Mouse (Mus musculus) left cerebral cortex, adult 9 months (tissue): Measurements from ENCODE around the gene Pla2g1b.
A peak's percentile ranks its signal among the peaks of the same experiment; 100 is the strongest.
"Not testable (repeated sequence)": the region's sequence is repeated elsewhere in the genome, so short reads cannot be mapped to it uniquely, and the experiment has no call there.

Experiments used
- DNase-seq, 2 experiments: peaks; one replicate each; pipeline ENCODE4 v3.0.0; 2022; ENCODE audit warnings: low spot score in 2 of 2

Pla2g1b gene

DNA sequence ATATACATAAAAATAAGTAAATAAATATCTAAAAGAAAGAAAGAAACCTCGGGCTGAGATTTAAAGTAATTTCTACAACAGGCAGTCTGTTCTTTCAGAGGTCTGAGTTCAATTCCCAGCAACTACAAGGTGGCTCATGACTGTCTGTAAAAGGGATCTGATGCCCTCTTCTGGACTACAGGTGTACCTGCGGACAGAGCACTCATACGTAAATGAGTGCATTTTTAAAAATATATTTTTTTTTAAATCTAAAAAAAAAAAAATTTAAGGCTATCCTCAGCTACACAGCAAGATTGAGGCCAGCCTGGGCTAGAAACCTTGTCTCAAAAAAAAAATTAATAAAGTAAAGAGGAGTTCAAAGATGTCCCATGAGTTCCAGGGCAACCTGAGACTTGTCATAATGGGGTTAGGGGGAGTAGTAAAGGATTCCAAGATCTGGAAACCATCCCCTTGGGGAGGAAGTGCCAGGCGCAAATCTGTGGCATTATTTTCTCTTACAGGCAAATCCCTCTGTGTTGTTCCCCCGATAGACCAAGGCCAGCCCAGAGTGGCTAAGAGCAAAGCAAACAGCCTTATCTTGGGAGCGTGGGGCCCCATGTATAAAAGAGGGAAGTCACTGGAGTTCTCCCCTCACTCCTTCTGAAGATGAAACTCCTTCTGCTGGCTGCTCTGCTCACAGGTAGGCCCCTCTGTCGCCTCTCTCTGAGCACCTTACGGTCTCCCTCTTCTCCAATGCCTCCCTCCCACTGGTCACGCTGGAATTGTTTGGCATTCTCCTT is at the start of gene Pla2g1b:
Gene Pla2g1b (plus strand): TSS at position 621 of the 779 bp plus-strand sequence.
- DNase-seq: no peak

DNA sequence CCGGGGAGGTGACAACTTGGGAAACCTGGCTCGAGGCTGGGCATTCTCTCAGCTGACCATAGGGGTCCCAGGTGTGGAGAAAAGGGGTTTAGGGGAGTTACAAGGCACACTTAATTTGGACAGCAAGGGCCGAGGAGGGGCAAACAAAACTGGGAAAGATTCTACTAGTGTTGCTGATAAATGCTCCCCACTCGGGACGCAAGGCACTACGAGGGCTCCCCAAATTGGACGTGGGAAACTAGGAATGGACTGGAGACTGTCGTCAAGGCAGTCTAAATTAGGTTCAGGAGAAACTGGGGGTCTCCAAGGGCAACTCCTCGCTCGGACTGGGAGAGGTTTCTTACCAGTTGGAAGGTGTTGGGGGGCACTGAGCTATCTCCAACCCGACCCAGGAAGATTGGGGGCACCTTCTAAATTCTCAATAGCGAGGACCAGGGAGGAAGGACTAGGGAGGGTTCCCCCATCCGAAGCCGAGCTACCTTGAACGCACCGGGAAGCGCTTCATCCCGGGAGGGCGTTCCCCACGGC is 37.2 kb upstream of the Pla2g1b start:
- no peak for DNase-seq

DNA sequence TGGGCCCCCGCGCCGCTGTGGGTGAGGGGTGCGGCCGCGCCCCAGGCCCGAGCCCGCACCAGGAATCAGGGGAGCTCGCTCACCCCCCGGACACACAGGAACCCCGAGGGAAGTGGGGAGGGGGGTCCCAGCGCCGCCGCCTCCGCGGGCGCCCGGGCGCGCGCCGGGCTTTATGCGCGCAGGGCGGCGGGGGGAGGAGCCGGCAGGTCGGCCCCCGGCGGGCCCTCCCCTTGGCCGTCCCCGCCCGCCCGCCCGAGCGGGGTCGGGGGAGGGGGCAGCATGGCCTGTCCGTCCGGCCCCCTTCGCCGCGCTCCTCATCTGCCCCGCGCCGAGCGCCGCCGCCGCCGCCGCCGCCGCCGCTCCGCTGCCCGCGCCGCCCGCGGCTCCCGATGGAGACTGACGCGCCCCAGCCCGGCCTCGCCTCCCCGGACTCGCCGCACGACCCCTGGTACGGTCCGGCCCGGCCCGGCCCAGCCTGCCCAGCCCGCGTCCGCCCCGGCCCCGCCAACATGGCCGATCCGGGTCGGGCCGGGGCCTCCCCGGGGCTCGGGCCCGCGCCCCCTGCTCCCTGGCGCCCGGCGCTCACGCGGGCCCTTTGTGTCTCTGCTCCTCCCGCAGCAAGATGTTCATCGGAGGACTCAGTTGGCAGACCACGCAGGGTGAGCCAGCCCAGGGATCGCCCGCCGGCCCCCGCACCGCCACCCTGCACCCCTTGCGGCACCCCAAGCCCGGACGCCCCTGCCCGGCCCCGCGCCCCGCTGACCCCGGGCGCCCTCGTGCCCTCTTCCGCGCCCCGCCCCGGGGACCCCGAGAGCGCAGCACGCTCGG is 36.5 kb upstream of the Pla2g1b start, which contains the start of gene Msi1:
Gene Msi1 (plus strand): TSS at position 241 of the 828 bp plus-strand sequence.
- no peak for DNase-seq

DNA sequence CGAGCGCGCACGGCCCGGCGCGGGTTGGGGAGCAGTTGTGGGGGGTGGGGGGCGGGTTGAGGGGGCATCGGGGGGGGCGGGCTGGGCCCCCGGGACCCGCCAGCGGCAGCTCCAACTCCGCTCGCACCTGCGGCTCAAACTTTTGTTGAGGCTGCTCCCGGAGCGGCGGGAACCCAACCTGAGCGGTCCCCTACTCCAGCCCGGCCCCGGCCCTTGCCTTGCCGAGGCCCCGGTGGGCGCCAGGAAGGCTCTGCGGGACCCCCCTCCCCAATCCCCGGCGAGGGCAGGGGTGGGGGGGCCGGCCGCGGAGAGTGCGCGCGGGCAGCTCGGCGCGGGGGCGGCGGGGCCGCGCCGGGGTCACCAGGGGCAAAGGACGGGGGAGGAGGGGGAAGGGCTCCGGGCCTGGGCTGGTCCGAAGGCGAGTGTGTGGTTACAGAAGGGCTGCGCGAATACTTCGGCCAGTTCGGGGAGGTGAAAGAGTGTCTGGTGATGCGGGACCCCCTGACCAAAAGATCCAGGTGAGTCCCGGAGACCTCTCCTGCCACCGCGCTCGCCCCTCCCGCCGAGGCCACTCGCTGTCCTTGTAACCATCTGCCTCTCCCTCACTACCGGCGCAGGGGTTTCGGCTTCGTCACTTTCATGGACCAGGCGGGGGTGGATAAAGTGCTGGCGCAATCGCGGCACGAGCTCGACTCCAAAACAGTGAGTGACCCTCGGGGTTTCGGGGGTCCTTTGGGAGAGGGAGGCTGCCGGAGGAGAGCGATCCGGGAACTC is 35.7 kb upstream of the Pla2g1b start:
- DNase-seq: no peak

DNA sequence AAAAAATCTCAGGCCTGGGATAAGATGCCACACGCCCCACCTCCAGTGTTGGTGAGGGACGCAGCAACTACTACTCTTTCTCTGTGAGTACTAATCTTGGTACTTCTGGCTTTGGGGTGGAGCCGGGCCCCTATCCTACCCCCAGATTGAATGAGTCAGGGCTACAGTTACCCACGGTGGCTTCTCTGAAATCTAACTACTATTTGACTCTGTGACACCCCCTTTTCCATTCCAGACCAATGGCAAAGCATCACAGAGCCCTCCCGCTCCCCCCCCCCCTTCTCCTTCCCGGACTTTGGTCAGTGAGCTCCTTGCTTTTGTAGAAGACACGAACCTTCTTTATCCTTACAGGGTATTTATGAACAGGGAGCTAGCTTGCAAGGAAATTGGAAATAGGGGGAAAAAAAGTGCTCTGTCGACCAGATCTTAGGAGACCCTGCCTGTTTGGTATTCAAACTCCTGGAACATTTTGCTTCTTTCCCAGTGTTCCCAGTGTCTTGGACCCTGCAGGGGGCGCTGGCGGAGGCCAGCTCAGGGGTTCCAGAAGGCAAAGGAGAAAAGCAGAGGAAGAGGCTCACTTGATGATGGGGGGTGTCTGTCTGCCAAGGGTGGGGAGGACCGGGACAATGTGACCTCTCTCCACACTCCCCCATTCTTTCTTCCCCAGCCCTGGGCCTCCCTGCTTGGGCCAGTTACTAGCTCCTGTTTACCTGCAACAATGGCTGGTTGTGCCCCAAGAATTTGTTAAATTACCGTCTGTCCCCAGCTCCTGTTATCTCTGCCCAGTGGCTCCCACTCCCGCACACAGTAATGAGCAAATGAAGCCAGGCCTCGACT is 34.8 kb upstream of the Pla2g1b start:
- DNase-seq: no peak

DNA sequence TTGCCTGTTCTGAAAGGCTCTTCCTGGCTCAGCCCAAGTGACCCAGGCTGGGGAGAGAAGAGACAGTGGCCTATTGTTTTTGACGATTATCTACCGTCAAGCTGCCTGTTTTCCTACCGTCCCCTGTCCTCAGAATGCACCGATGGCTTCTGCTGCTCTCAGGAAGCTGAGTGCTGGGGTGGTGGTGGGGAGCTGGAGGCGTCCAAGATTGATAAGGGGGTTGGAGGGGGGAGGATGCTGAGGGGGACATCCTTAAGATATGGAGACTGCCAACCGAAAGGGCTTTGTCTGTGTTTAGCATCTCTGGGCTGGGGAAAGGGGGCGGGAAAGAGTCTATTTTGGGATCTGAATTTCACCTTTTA is 34.2 kb upstream of the Pla2g1b start:
- DNase-seq: no peak

DNA sequence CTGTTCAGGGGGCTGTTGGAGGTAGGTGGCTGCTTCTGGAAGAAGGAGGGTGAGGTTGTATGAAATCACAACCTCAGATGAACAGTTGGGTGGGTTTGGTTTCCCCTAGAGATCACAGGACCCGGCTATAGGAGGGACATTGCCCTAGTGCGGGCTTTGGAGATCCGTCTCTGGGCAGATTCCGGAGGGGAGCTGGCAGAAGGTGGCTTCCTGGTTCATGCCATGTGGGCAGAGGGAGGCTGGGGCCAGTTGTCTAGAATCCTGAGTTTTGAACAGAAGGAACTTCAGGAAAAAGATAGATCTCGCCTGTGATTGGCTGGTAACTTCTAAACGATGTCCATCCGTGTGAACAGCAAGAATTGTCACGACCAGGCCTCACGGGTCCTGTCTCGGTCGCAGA is 33.7 kb upstream of the Pla2g1b start:
- DNase-seq: no peak

DNA sequence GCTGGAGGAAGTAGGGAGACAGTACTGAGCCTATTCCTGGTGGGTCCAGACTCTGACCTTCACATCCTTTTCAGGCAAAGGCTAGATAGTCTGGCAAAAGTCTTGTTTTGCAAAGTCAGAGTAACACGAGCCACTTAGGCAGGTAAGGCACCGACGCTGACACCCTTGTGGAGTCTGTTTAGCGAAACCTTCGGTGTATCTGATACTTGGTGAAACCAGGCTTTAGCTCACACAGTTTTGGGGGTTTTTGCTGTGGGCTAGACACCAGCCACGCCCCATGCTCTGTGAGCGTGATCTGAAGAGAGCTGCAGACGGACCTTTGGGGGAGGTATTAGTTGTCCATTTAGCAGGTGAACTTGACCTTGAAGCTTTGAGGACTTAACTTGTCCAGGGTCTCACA is 32.9 kb upstream of the Pla2g1b start:
- DNase-seq: no peak

DNA sequence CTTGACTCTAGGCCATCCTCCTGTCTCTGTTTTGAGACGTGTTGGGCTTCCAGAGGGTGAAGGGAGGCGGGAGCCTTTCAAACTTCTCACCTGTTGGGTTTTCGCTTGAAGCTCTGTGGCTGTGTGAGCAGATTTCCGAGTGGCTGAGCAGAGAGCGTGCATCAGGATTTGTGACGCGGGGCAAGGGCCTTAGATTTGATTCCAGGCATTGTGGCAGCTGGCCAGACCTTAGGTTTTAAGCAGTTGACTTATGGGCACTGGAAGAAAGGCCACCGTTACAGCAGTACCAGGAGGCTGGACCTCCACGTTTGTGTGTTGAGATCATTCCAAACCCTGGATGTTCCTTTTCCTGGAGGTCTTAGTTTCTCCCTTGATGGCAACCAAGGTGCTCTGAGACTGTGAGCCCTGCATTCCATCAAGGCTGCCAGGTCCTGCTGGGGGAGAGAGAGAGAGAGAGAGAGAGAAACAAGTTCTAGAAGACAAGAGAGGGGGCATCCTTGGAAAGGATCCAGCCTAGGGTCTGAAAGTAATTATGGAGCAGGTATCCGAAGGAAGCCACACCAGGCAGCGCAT is 31.7 kb upstream of the Pla2g1b start:
- no peak for DNase-seq

DNA sequence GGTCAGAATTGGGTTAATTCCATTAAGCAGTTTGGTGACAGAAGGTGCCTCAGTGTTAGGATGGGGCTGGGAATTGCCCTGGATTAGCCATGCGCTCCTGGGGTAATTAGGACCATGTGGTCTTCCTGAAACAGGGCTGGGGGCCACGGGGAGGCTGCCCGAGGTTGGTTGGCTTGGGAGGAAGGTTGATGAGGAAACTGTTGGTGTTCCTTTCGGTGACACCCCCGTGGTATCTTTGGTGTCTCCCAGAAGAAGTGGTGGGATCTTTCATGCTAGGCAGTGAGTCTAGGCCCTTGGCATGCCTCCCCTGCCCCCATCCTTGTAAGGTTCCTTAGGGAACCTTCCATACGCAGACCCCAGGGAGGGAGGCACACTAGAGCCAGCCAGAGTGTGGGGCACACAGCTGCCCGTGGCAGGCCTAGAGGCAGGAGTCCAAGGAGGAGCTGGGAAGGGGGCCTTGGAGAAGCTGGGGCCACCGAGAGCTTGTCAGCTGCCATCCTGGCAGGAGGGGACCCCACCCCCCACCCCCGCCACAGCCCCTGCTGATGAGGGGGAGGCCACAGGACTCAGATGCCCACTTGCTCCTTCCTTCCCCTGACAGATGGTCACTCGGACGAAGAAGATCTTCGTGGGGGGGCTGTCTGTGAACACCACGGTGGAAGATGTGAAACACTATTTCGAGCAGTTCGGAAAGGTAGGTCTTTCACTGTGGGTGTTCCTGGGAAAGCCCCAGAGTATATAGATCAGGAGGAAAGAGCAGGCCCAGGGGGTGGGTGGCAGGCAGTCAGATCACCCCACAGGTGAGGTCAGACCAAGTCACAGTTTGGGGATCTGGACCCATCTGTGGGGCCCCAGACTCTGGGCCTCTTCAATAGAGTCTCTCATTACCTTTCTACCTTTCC is 31.0 kb upstream of the Pla2g1b start:
- DNase-seq: no peak

DNA sequence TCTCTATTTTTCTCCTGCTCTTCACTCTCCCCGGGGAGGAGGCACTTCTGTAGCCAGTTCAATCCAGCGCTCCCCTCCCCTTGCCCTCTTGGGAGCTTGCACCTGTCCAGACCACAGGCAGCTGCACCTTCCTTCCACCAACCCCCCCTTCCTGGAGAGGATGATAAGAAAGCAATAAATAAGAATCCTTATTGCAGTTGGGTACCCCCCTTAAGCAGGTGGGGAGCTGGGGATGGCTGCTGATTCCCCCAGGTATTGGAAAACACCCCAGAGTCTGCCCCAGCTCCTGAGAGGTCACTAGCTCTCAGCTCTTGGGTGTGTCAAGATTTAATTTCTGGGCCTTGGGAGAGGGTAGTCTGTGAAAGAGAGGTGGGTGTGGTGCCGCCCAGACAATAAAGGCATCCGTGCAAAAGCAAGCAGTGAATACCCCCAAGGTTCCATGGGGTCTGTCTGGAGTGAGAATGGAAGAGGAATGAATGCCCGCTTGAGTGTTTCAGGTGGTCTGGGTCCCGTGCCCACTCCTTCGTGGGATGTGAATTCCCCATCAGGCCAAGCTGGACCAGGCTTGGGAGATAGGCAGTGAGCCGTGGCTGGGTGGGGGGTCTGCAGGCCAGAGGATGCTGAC is 30.2 kb upstream of the Pla2g1b start:
- DNase-seq: no peak

DNA sequence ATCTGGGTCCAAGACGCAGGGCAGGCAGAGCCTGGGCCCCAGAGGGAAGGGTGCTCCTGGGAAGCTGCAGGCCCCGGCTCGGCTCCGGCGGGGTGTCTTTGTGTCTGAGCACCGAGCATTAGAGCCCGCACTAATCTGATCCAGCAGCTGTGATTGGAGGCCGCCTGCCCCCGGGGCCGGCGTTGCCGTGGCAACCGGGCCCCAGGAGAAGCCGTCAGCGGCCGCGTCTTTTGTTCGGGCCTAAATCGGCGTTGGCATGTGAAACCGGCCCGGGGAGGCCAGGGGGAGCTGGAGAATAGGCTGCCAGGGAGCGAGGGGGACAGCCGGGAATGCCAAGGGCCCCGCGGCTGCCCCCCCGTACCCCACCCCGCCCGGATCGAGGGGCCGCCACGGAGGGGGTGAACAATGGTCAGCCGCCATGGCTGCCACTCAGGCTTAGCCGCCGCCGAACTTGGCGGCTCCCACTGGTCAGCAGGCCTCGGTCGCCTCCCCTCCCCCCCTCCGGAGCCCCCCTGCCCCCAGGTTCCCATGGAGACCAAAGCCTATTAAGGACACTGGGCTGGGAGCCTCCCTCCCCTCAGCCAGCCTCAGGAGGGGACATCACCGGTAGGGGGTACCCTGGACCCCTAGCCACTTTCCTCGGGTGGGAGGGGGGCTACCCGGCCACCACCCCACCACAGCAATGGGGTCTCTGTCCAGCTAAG is 29.5 kb upstream of the Pla2g1b start:
- peak; percentile 84 to 89 for DNase-seq

DNA sequence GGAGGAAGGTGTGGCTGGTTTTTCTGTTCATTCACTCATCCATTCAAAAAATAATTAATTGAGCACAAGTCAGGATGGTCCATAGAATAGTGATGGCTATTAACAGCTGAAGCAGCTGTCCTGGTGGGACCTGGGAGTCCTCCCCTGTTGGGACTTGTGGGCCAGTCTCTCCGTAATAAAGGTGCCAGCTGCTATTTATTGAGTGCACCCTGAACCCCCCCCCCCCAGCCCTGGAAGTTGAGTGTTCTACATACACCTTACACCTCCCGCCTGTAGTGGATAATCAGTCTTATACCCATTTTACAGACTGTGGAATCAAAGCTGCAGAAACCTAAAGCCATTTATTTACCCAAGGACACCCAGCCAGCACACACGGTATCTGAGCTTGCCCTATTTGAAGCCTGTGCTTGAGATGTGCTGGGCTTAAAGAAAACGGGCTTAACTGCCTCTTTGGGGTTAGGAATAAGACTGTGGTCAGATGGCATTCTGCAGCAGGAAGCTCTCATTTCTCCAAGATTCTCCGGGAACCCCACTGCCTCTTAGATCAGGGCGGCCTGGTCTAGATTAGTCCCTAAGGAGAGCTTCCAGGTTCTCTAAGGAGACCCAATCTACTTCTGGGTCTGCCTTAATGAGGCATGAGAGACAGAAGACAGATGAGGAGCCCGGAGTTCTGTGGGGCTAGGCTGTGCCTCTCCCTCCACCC is 28.7 kb upstream of the Pla2g1b start:
- DNase-seq: no peak

DNA sequence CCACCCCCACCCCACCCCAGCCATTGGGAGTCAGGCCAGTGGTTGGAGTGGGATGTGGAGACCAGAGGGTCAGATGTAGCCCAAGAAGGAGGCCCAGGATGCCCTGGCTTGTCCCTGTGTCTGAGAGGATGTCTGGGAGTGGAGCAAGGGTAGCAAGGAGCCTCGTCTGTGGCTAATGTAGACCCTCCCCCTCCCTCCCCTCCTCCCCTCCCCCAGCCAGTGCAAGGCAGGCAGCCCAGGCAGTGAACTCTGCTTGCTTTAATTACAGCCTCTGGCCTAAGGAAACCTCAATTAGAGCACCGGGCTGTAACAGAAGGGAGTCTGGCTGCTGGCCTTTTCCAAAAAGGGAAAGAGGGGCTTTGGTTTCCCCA is 28.1 kb upstream of the Pla2g1b start:
- no peak for DNase-seq

DNA sequence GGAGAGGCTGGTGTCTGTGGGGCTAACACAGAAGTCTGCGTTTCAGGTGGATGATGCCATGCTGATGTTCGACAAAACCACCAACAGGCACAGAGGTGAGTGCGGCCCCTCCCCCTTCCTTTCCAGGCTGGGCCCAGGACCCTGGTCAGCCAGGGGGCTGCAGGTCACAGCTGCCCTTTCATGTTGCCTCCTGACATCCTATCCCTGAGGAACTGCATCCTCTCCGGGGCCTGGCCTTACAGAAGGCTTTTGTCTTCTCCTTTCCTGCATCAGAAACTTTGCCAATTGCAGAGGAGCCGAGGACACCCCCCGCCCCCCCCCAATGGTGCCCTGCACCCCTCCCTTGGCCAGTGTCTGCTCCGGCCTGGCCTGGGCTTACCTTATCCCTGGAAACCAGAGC is 27.4 kb upstream of the Pla2g1b start:
- no peak for DNase-seq

DNA sequence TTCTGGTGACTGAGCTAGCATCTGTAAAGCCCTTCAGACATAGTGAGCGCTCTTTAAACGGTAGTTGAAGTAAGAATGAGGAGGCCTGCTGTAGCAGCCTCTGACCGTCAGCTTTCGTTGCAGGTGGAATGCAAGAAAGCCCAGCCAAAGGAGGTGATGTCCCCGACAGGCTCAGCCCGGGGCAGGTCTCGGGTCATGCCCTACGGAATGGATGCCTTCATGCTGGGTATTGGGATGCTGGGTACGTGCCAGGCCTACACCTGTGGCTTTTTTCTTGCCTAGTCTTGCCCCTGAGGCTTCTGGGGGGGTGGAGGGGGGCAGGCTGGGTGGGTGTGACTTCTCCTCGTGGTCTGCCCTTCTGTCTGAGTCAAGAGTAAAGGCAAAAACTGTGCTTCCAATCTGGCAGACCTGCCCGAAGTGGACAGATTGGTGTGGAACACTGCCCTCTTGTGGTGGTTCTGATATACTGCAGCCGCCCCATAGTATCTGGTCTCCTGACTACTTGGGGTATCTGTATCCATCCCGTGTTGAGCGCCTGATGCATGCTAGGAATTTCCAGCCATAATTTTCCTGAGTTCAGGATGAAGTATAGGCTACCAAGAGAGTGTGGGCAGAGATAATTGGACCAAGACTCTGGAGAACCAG is 24.7 kb upstream of the Pla2g1b start:
- peak; percentile 31 to 86 for DNase-seq

DNA sequence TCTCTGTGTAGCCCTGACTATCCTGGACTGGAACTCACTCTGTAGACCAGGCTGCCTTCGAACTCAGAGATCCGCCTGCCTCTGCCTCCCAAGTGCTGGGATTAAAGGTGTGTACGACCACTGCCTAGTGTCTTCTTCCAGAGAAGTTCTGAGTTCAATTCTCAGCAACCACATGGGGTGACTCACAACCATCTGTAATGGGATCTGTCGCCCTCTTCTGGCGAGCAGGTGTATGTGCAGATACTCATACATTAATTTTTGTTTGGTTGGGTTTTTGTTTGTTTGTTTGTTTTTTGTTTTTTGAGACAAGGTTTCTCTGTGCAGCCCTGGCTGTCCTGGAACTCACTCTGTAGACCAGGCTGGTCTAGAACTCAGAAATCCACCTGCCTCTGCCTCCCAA is 23.4 kb upstream of the Pla2g1b start:
- DNase-seq: not testable (repeated sequence)

DNA sequence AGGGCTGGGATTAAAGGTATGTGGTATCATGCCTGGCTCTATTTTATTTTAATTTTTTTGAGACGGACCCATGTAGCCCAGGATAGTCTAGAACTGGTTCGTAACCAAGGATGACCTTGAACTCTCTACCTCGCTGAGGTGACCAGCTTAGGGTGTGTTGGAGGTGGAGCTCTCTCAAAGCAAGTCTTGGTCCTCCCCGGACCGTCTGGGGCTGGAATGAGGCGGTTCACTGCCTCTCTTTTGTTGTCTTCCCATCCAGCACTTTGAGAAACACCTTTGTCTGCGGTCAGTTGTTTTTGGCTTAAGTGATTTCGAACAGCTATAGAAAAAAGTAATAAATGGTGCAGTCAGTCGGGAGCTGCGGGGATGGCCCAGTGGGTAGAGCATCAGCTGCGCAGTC is 21.9 kb upstream of the Pla2g1b start:
- no peak for DNase-seq
